Comparison of ENCODE assay signal across 19 mouse cellular contexts in the genomic region with DNA sequence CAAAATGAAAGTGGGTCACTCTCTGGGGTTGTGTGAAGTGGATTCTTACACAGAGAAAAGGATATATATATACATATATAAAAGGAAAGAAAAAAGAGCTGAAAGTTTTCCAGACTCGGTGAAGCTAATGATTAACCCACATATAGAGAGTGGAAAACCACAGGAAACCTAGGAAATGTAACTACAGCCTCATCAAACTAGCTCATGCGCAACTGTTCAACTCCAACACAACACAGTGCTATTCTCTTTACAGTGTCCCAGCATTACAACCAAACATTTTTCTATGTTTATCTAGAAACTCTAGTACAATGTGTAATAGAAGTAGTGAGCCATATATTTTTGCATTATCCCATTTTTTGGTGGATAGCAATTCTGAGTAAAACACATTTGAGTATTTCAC.
"Had no signal": no experiment of that assay in that cellular context is flagged by ENCODE, and none has a peak within 500 bp of the region (broad histone marks: within the 10 kb centered on the region; RNA-seq: fewer than 3 reads in every experiment).

No protein-coding gene starts in this region.

- H3K4me3 ChIP-seq: limb, embryonic 12.5 days; limb, embryonic 15.5 days; liver, embryonic 13.5 days; midbrain, embryonic 10.5 days; midbrain, embryonic 13.5 days; myocyte; neural tube, embryonic 13.5 days; stomach, embryonic 15.5 days had no signal

- H3K9me3 ChIP-seq: limb, embryonic 12.5 days; limb, embryonic 15.5 days; liver, embryonic 13.5 days; midbrain, embryonic 10.5 days; midbrain, embryonic 13.5 days; neural tube, embryonic 13.5 days; stomach, embryonic 15.5 days had no signal

- ATAC-seq: intestine, postnatal 0 days; midbrain, embryonic 13.5 days; midbrain, embryonic 16.5 days had no signal

- DNase-seq: kidney, postnatal 36 days; left cerebral cortex, postnatal 4 days; liver, embryonic 13.5 days; lung, adult 2 months; lung, postnatal 14 days; lung, postnatal 4 days; retina, postnatal 1 day; right cerebral cortex, postnatal 25 days; spleen, adult 18-20 months; thymus, postnatal 25 days had no signal

- H3K27me3 ChIP-seq: limb, embryonic 12.5 days; limb, embryonic 15.5 days; liver, embryonic 13.5 days; midbrain, embryonic 13.5 days; neural tube, embryonic 13.5 days; stomach, embryonic 15.5 days had no signal

- H3K27ac ChIP-seq: limb, embryonic 12.5 days; limb, embryonic 15.5 days; liver, embryonic 13.5 days; midbrain, embryonic 10.5 days; midbrain, embryonic 13.5 days; neural tube, embryonic 13.5 days; stomach, embryonic 15.5 days had no signal

- H3K4me2 ChIP-seq: limb, embryonic 12.5 days; limb, embryonic 15.5 days; liver, embryonic 13.5 days; midbrain, embryonic 13.5 days; neural tube, embryonic 13.5 days; stomach, embryonic 15.5 days had no signal

- H3K36me3 ChIP-seq: limb, embryonic 12.5 days; limb, embryonic 15.5 days; liver, embryonic 13.5 days; midbrain, embryonic 10.5 days; midbrain, embryonic 13.5 days; stomach, embryonic 15.5 days had no signal

- H3K4me1 ChIP-seq: limb, embryonic 12.5 days; limb, embryonic 15.5 days; liver, embryonic 13.5 days; midbrain, embryonic 10.5 days; midbrain, embryonic 13.5 days; neural tube, embryonic 13.5 days; stomach, embryonic 15.5 days had no signal

- H3K9ac ChIP-seq: limb, embryonic 12.5 days; limb, embryonic 15.5 days; liver, embryonic 13.5 days; midbrain, embryonic 13.5 days; neural tube, embryonic 13.5 days; stomach, embryonic 15.5 days had no signal
